ENCODE assay signal across 9 mouse cellular contexts in genomic region chr11:94137326-94138061, GRCm38 (mm10).
DNase-seq lines count a peak whose midpoint lies in the region; ATAC-seq and TF ChIP-seq lines count a peak whose summit lies in the region.
"Had no signal": no experiment of that assay in that cellular context is flagged by ENCODE, and none has a peak within 500 bp of the region (broad histone marks: within the 10 kb centered on the region; RNA-seq: fewer than 3 reads in every experiment).

No protein-coding gene starts in this region.

- DNase-seq in adrenal gland, adult (ENCODE audit: inconsistent age in 2 of 2, low spot score in 1 of 2), result peak; percentile 92 to 97
- no peak for DNase-seq in adrenal gland, postnatal 4 days (ENCODE audit: low spot score in 2 of 2)
- no peak for DNase-seq in neural tube, embryonic 10.5 days (ENCODE audit: extremely low spot score, low spot score)
- no peak for DNase-seq in heart, postnatal 0 days (ENCODE audit: low spot score)
- DNase-seq in thymus, postnatal 0 days (ENCODE audit: low spot score), result no peak

- ATAC-seq in neural tube, embryonic 12.5 days (ENCODE audit: low FRiP score, low read depth), result no peak
- ATAC-seq in heart, postnatal 0 days (ENCODE audit: insufficient read depth, low read depth), result no peak
- ATAC-seq in limb, embryonic 13.5 days (ENCODE audit: low FRiP score, low read depth), result no peak
- ATAC-seq in inflammation-experienced regulatory T-cells, adult 6 months, result no peak

- TF ChIP-seq EP300 in heart, postnatal 0 days (IDR thresholded peaks at IDR 0.05; ENCODE audit: low read depth), result no peak

- 82% methylated on average over 14 of the region's 14 CpGs for WGBS in neural tube, embryonic 12.5 days
- 74% methylated on average over 14 of the region's 14 CpGs for WGBS in heart, postnatal 0 days
- 75% methylated on average over 14 of the region's 14 CpGs for WGBS in limb, embryonic 13.5 days

- H3K27me3 ChIP-seq in neural tube, embryonic 12.5 days (replicated peaks), result no peaks in the 10 kb centered on the region
- H3K27me3 ChIP-seq in heart, postnatal 0 days (ENCODE audit: control insufficient read depth, insufficient read depth, low read length), result no peaks in the 10 kb centered on the region
- no peaks in the 10 kb centered on the region for H3K27me3 ChIP-seq in limb, embryonic 13.5 days
- H3K27me3 ChIP-seq: liver, embryonic 15.5 days had no signal

- H3K36me3 ChIP-seq in neural tube, embryonic 12.5 days, result no peaks in the 10 kb centered on the region
- H3K36me3 ChIP-seq in heart, postnatal 0 days (replicated peaks; ENCODE audit: control insufficient read depth, insufficient read depth, low read length), result no peaks in the 10 kb centered on the region
- no peaks in the 10 kb centered on the region for H3K36me3 ChIP-seq in limb, embryonic 13.5 days
- H3K36me3 ChIP-seq: liver, embryonic 15.5 days had no signal

- H3K4me3 ChIP-seq in neural tube, embryonic 12.5 days, result no peak overlapping the region
- no peak overlapping the region for H3K4me3 ChIP-seq in heart, postnatal 0 days (ENCODE audit: low read depth, low read length)
- no peak overlapping the region for H3K4me3 ChIP-seq in limb, embryonic 13.5 days
- H3K4me3 ChIP-seq: liver, embryonic 15.5 days had no signal

- H3K4me1 ChIP-seq in neural tube, embryonic 12.5 days, result peaks cover 24% of the 10 kb centered on the region
- peaks cover 44% of the 10 kb centered on the region for H3K4me1 ChIP-seq in heart, postnatal 0 days (ENCODE audit: control insufficient read depth, insufficient read depth)
- peaks cover 57% of the 10 kb centered on the region for H3K4me1 ChIP-seq in limb, embryonic 13.5 days

- 0 out of 2 replicates have a peak overlapping the region, but pooled peaks have one; percentile 26 for H3K9ac ChIP-seq in neural tube, embryonic 12.5 days
- H3K9ac ChIP-seq in heart, postnatal 0 days (replicated peaks; ENCODE audit: low read depth, low read length), result peak overlapping the region; percentile 23; the same call in 1 of the 2 replicates
- H3K9ac ChIP-seq in limb, embryonic 13.5 days, result no peak overlapping the region
- H3K9ac ChIP-seq: liver, embryonic 15.5 days had no signal

- no peak overlapping the region for H3K4me2 ChIP-seq in neural tube, embryonic 12.5 days (replicated peaks)
- H3K4me2 ChIP-seq in heart, postnatal 0 days (ENCODE audit: low read depth, low read length), result no peak overlapping the region
- no peak overlapping the region for H3K4me2 ChIP-seq in limb, embryonic 13.5 days (replicated peaks)
- H3K4me2 ChIP-seq: liver, embryonic 15.5 days had no signal

- H3K9me3 ChIP-seq in neural tube, embryonic 12.5 days, result no peaks in the 10 kb centered on the region
- H3K9me3 ChIP-seq in heart, postnatal 0 days (replicated peaks; ENCODE audit: control insufficient read depth, low read length), result no peaks in the 10 kb centered on the region
- no peaks in the 10 kb centered on the region for H3K9me3 ChIP-seq in limb, embryonic 13.5 days
- H3K9me3 ChIP-seq: liver, embryonic 15.5 days had no signal

- H3K27ac ChIP-seq in neural tube, embryonic 12.5 days, result 0 out of 2 replicates have a peak overlapping the region, but pooled peaks have one; percentile 4
- H3K27ac ChIP-seq in heart, postnatal 0 days (ENCODE audit: low read depth), result peak overlapping the region; percentile 96
- peak overlapping the region; percentile 1; the same call in 1 of the 2 replicates for H3K27ac ChIP-seq in limb, embryonic 13.5 days
- H3K27ac ChIP-seq: liver, embryonic 15.5 days had no signal

- TF ChIP-seq CTCF in heart, postnatal 0 days (IDR thresholded peaks at IDR 0.05; ENCODE audit: low read depth), result no peak

Comparison
In these comparisons a context has a peak if more than half of its experiments do, and no peak if none do; other contexts are left out.
1. DNase-seq: peak in adrenal gland, adult (2 of 2); none in adrenal gland, postnatal 4 days (0 of 2), neural tube, embryonic 10.5 days (single experiment), heart, postnatal 0 days (single experiment) and thymus, postnatal 0 days (single experiment).
2. H3K27ac ChIP-seq: peak in every context shown above with its lines; median percentile 96 in heart, postnatal 0 days; 4 in neural tube, embryonic 12.5 days; 1 in limb, embryonic 13.5 days.